Mouse (Mus musculus) CD4-positive, CD25-positive, alpha-beta regulatory T cell (primary cell): ENCODE data around the gene Gm10234. TPM values are rescaled to one million over a fixed set of nuclear protein-coding genes. Genes with fewer than 3 reads are reported as not detected.

Experiments used
- polyA plus RNA-seq: library from polyadenylated mRNA; unstranded; fragments of 100-300 nt; shearing (Covaris generic); gene quantifications from one replicate; pipeline ENCODE4 v1.2.1, GENCODE M21; 2017

Gm10234 gene
- polyA plus RNA-seq, result not detected

GRCm38 (mm10) chr6:95321812-95322211, at the start of gene Gm10234:
Gene Gm10234 (plus strand): TSS chr6:95322112.

Other genes with a start within 250 kb of the Gm10234 start
- gene Kbtbd8, start 204.9 kb upstream of the Gm10234 start, polyA plus RNA-seq, result 5.1 TPM